Mouse (Mus musculus) midbrain, embryonic 11.5 days (tissue): ENCODE results near the gene Dll4. TPM values are rescaled to one million over a fixed set of nuclear protein-coding genes. Genes with fewer than 3 reads are reported as not detected.

Experiments
- ATAC-seq: fragments of 200-750 bp; cut with Nextera tagmentation; 2 replicates; pipeline ENCODE4 v1.8.0; 2017; ENCODE audit warnings: moderate TSS enrichment, moderate library complexity; ENCODE audit not compliant: low FRiP score
- DNase-seq: peaks from one replicate; pipeline ENCODE4 v3.0.0; 2015; ENCODE audit warnings: low spot score; ENCODE audit errors: missing footprints
- H3K27ac ChIP-seq: fragments of 300-500 bp; sonication (generic); 2 replicates; pipeline ENCODE4 v1.5.1; 2014; ENCODE audit warnings: low read depth, low read length
- H3K27me3 ChIP-seq: fragments of 300-500 bp; sonication (generic); 2 replicates; pipeline ENCODE4 v1.6.1; 2014; ENCODE audit warnings: mild to moderate bottlenecking, low read length, moderate library complexity, mixed read lengths; ENCODE audit not compliant: control insufficient read depth, insufficient read depth
- H3K36me3 ChIP-seq: fragments of 300-500 bp; sonication (generic); 2 replicates; pipeline ENCODE4 v1.6.1; 2014; ENCODE audit warnings: mild to moderate bottlenecking, low read length, moderate library complexity, mixed read lengths; ENCODE audit not compliant: control insufficient read depth, insufficient read depth
- H3K4me1 ChIP-seq: fragments of 300-500 bp; sonication (generic); 2 replicates; pipeline ENCODE4 v1.6.1; 2014; ENCODE audit warnings: low read length; ENCODE audit not compliant: control insufficient read depth, insufficient read depth
- H3K4me2 ChIP-seq: fragments of 300-500 bp; sonication (generic); 2 replicates; pipeline ENCODE4 v1.6.1; 2014; ENCODE audit warnings: mild to moderate bottlenecking, moderate library complexity
- H3K4me3 ChIP-seq: fragments of 300-500 bp; sonication (generic); 2 replicates; pipeline ENCODE4 v1.5.1; 2014; ENCODE audit warnings: low read depth, low read length
- H3K9ac ChIP-seq: fragments of 300-500 bp; sonication (generic); 2 replicates; pipeline ENCODE4 v1.6.1; 2014; ENCODE audit warnings: low read length
- H3K9me3 ChIP-seq: fragments of 300-500 bp; sonication (generic); 2 replicates; pipeline ENCODE4 v1.6.1; 2016; ENCODE audit warnings: low read length; ENCODE audit not compliant: control insufficient read depth
- WGBS: fragments of 180-500 bp; shearing (Covaris S2); extraction: QIAGEN DNeasy Blood & Tissue Kit; methylation state at CpG from one replicate; pipeline ENCODE4 v1.1.7; 2014; 5-methylcytosine and 5-hydroxymethylcytosine counted together
- polyA plus RNA-seq: library from polyadenylated mRNA; unstranded; fragments of >200 nt; fragmentation: Nextera tagmentation; extraction: Ambion mirVana; gene quantifications from 2 replicates; pipeline ENCODE4 v1.2.1, GENCODE M21; 2014

Gene Dll4
- polyA plus RNA-seq, 1 experiment from 2014 or later, result 4.0 TPM

- no peak for ATAC-seq
- Histone ChIP-seq H3K27ac (no peak overlapping the region), H3K4me1 (no peaks in the 10 kb centered on the region), H3K4me2 (no peak overlapping the region), H3K36me3 (no peaks in the 10 kb centered on the region), H3K9ac (no peak overlapping the region), H3K9me3 (peaks cover 6% of the 10 kb centered on the region; the same call in 1 of the 2 replicates), H3K4me3 (no peak overlapping the region), H3K27me3 (no peaks in the 10 kb centered on the region)
- 85% methylated on average over 6 of the region's 6 CpGs for WGBS
- DNase-seq, result no peak
These were observed 32.7 kb downstream of the Dll4 start for GRCm38 (mm10) chr2:119358249-119358648.

GRCm38 (mm10) chr2:119359721-119360291, 34.2 kb downstream of the Dll4 start:
- H3K9me3 ChIP-seq, result peaks cover 6% of the 10 kb centered on the region; the same call in 1 of the 2 replicates
- no peak overlapping the region for H3K4me2 ChIP-seq
- no peak overlapping the region for H3K9ac ChIP-seq
- WGBS, result 89% methylated on average over 2 of the region's 2 CpGs
- no peaks in the 10 kb centered on the region for H3K27me3 ChIP-seq
- DNase-seq, result no peak
- no peaks in the 10 kb centered on the region for H3K4me1 ChIP-seq
- no peak for ATAC-seq
- H3K4me3 ChIP-seq, result no peak overlapping the region
- H3K36me3 ChIP-seq, result no peaks in the 10 kb centered on the region
- H3K27ac ChIP-seq, result no peak overlapping the region

DNA sequence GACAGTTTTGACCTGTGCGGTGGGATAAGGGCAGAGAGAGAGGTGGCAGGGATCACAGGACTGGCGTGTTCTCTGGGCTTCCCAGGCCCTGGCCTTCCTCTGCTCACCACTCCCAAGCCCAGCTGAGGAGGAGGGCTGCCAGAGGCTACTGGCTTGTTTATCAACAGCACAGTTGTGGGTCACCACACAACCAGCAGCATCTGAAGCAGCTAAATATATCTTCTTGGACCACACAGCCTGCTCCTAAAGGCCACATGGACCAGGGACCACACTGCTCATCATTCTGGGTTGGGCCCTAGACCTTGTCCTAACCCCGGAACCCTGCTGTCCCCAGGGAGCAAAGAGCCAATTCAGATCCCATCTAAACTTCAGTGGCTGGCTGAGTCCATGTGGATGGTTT, 39.4 kb downstream of the Dll4 start:
- Histone ChIP-seq H3K27ac (no peak overlapping the region), H3K4me1 (no peaks in the 10 kb centered on the region), H3K4me2 (no peak overlapping the region), H3K9ac (no peak overlapping the region), H3K4me3 (no peak overlapping the region), H3K36me3 (no peaks in the 10 kb centered on the region), H3K9me3 (peaks cover 6% of the 10 kb centered on the region; the same call in 1 of the 2 replicates), H3K27me3 (no peaks in the 10 kb centered on the region)
- ATAC-seq, result no peak
- no peak for DNase-seq
- WGBS, result 89% methylated on average over 3 of the region's 3 CpGs

- H3K27ac ChIP-seq, result no peak overlapping the region
- H3K9me3 ChIP-seq, result no peaks in the 10 kb centered on the region
- H3K4me1 ChIP-seq, result no peaks in the 10 kb centered on the region
- no peak overlapping the region for H3K4me2 ChIP-seq
- DNase-seq (no peak), ATAC-seq (no peak)
- H3K4me3 ChIP-seq, result no peak overlapping the region
- peaks cover 1% of the 10 kb centered on the region; the same call in 1 of the 2 replicates for H3K36me3 ChIP-seq
- no peaks in the 10 kb centered on the region for H3K27me3 ChIP-seq
- WGBS, result 75% methylated on average over 3 of the region's 3 CpGs
- H3K9ac ChIP-seq, result no peak overlapping the region
These were observed 41.8 kb downstream of the Dll4 start for GRCm38 (mm10) chr2:119367346-119367745.

DNA sequence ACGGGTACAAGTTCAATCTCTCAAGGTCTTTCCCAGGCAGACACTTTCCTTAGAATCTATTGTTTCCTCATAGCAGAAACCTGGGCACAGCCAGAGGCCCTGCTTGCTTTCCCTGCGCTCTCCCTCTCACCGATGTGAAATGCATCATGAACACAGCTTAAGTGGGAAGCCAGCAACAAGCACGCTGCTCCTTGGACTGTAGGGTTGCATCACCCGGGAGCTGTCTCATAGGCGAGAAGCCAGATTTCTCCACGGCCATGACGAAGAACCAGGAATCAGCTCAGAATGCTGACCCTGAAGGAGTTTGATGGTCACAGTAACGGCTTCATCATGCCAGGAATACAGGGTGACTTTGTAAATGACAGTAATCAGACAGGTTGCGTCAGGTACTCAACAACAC, 44.5 kb downstream of the Dll4 start:
- ATAC-seq, result no peak
- no peaks in the 10 kb centered on the region for H3K4me1 ChIP-seq
- no peak overlapping the region for H3K9ac ChIP-seq
- H3K4me2 ChIP-seq, result no peak overlapping the region
- no peak overlapping the region for H3K4me3 ChIP-seq
- no peak for DNase-seq
- H3K27me3 ChIP-seq, result no peaks in the 10 kb centered on the region
- H3K36me3 ChIP-seq, result peaks cover 19% of the 10 kb centered on the region
- WGBS, result 93% methylated on average over 10 of the region's 10 CpGs
- no peaks in the 10 kb centered on the region for H3K9me3 ChIP-seq
- H3K27ac ChIP-seq, result no peak overlapping the region

- H3K9ac ChIP-seq, result no peak overlapping the region
- no peak overlapping the region for H3K4me3 ChIP-seq
- DNase-seq (no peak), ATAC-seq (no peak)
- H3K27me3 ChIP-seq, result no peaks in the 10 kb centered on the region
- 84% methylated on average over 9 of the region's 9 CpGs for WGBS
- H3K9me3 ChIP-seq, result no peaks in the 10 kb centered on the region
- H3K36me3 ChIP-seq, result peaks cover 46% of the 10 kb centered on the region
- no peak overlapping the region for H3K4me2 ChIP-seq
- no peaks in the 10 kb centered on the region for H3K4me1 ChIP-seq
- H3K27ac ChIP-seq, result no peak overlapping the region
These were observed 51.7 kb downstream of the Dll4 start for GRCm38 (mm10) chr2:119377286-119377685.

GRCm38 (mm10) chr2:119377826-119378225, 52.2 kb downstream of the Dll4 start:
- 90% methylated on average over 3 of the region's 3 CpGs for WGBS
- no peaks in the 10 kb centered on the region for H3K27me3 ChIP-seq
- no peak overlapping the region for H3K9ac ChIP-seq
- H3K4me2 ChIP-seq, result no peak overlapping the region
- H3K27ac ChIP-seq, result no peak overlapping the region
- no peaks in the 10 kb centered on the region for H3K9me3 ChIP-seq
- no peak for DNase-seq
- peaks cover 44% of the 10 kb centered on the region for H3K36me3 ChIP-seq
- no peaks in the 10 kb centered on the region for H3K4me1 ChIP-seq
- ATAC-seq, result no peak
- H3K4me3 ChIP-seq, result no peak overlapping the region

DNA sequence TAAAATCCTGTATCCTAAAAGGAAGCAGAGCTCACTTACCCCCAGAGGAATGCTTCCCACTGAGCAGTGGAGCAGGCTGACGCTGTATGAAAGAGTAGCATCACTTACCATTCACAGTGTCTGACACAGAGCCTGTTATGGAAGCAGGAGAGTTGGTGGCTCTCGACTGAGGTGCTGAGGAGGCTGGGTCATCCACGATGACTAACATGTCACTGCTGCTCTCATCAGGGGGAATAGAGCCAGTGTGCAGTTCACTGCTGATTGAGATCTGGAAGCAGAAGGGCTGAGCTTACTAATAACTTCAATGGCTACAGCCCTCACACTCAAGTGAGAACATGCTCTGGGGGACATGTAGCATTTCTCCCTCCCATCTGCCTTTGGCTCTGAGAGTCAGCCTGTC, 53.9 kb downstream of the Dll4 start:
- 91% methylated on average over 3 of the region's 3 CpGs for WGBS
- no peaks in the 10 kb centered on the region for H3K9me3 ChIP-seq
- H3K9ac ChIP-seq, result no peak overlapping the region
- peaks cover 31% of the 10 kb centered on the region for H3K36me3 ChIP-seq
- no peaks in the 10 kb centered on the region for H3K27me3 ChIP-seq
- no peaks in the 10 kb centered on the region for H3K4me1 ChIP-seq
- H3K4me2 ChIP-seq, result no peak overlapping the region
- no peak overlapping the region for H3K27ac ChIP-seq
- no peak overlapping the region for H3K4me3 ChIP-seq
- DNase-seq (no peak), ATAC-seq (no peak)
